Mouse (Mus musculus): ENCODE measurements around the gene Klf16.
A peak's percentile ranks its signal among the peaks of the same experiment; 100 is the strongest.

The Klf16 gene

DNA sequence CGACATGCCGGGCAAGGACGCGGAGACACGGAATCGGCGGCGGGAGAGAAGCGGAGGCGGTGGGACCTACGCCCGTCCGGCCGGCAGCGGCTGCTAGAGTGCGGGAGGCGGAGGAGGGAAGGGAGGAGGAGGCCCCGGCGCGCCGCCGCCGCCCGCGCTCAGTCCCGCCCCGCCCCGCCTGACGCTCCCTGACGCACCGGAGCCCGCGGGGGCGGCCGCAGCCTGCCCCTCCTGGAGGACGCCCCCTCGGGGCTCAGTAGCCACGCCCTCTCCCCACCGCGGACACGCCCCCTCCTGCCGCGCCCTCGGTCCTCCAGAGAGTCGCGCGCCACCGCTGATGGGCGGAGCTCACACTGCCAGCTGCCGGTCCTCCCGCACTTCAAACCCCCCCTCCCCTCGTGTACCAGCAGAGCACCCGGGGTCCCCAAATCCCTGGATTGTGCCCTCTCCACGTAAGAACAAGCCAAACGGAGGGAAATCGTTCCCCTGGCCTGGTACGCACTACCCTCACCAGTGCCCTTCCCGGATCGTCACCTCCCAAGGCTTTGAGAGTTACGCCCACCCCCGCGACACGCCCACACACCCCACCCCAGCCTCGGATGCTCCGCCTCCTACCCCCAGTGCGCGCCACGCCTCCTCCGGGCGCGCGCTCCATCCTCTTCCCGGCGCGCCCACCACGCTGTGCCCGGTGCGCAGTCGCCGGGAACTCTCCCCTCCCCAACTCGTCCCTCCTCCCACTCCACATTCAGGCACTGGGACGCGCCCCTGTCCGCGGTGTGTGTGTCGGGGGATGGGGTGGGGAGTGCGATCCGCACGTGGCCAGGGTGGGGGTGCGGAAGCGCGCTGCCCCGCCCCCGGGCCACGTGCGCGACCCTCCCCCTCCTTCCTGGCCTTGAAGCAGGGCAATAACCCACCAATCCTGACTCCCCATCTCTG is at the start of gene Klf16:
Klf16 (minus strand) TSS at position 127 of the 936 bp plus-strand sequence.
- peak; percentile 97 for DNase-seq (ENCODE audit: low read depth, low spot score)

GRCm38 (mm10) chr10:80625764-80626163 is 48.6 kb upstream of the Klf16 start:
- no peak for DNase-seq (ENCODE audit: low read depth, low spot score)

- peak; percentile 65 for DNase-seq (ENCODE audit: low read depth, low spot score)
Measured at GRCm38 (mm10) chr10:80623457-80624191, 46.5 kb upstream of the Klf16 start.

DNA sequence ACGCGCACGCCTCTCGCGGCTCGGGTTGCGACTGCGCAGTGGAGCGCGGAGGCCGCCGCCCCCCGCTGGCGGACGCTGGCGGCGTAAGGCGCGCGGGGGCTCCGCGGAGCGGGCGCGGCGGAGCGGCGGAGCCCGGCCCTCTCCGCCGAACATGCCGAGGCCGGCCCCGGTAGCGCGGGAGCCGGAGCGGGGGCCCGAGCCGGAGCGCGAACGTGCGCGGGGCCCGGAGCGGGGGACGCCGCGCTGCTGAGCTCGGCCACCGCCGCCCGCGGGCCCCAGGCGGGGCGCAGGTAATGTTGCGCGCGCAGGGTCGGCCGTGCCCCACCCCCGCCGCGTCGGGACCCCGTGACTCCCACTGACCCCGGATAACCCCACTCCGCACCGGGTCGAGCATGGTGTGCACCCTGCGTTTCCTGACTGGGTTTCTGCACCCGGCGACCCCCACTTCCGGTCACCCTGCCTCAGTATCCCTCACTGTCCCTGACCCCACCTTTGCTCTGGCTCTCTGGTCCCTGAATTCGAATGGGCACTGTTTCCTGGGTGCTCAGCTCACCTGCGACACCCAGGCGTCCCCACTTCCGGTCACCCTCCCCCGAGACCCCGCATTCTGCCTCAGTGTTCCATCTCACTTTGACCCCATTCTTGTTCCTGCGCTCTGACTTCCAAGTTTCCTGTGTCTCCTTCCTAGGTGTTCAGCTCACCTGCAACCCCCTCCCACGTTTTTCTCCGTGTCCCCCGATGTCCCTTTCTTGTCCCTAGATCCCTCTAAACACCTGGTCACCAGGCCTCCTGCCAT is 45.7 kb upstream of the Klf16 start, which contains the start of gene Csnk1g2:
Csnk1g2 (plus strand) TSS at position 178 of the 796 bp plus-strand sequence.
- DNase-seq (ENCODE audit: low read depth, low spot score) = peak; percentile 65

DNA sequence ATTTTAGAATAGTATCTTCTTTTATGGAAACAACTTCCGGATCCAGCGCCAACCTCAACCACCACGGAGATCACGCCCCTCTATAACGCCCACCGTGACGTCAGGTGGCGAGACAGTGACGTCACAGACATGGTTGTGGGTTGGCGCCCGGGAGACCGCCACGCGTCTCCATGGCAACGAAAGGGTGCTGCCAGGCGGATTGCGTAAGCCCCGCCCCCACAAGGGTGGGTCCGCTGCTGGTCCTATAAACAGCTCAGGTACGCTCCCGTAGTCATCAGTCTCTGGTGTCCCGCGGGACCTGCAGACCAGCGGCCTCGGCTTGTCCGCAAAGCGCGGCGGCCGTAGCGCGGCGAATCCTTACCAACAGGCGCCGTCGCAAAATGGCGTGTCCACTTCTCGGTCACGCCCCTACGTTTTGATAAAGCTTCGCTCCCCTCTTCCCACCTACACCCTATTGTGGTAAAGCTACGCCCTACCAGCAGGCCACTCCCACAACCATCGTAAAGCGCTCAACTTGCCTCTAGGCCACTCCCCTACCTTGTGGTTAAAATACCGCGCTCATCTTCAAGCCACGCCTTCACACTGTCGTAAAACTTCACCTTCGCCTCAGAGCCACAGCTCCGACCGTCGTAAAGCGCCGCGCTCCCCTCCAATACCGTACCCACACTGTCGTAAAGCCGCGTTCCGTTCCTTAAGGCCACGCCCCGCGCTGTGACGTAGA is 45.0 kb upstream of the Klf16 start:
- DNase-seq (ENCODE audit: low read depth, low spot score) = peak; percentile 100

DNA sequence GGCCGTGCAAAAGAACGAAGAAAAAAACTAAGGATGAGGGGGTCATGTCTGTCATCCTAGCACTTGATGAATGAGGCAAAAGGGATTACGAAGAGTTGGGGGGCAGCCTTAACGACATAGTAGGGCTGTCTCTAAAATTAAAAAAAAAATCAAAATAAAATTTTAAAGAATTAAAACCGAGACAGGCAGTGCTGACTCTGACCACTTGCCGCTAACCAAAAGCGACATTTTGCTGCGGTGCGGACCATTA is 44.5 kb upstream of the Klf16 start:
- no peak for DNase-seq (ENCODE audit: low read depth, low spot score)

- no peak for DNase-seq (ENCODE audit: low read depth, low spot score)
Measured at GRCm38 (mm10) chr10:80620796-80621689, 43.9 kb upstream of the Klf16 start.

GRCm38 (mm10) chr10:80620365-80620764 is 43.2 kb upstream of the Klf16 start:
- DNase-seq (ENCODE audit: low read depth, low spot score) = no peak

GRCm38 (mm10) chr10:80619465-80620244 is 42.5 kb upstream of the Klf16 start:
- peak; percentile 90 for DNase-seq (ENCODE audit: low read depth, low spot score)

- no peak for DNase-seq (ENCODE audit: low read depth, low spot score)
Measured at GRCm38 (mm10) chr10:80618181-80618580, 41.1 kb upstream of the Klf16 start.

DNA sequence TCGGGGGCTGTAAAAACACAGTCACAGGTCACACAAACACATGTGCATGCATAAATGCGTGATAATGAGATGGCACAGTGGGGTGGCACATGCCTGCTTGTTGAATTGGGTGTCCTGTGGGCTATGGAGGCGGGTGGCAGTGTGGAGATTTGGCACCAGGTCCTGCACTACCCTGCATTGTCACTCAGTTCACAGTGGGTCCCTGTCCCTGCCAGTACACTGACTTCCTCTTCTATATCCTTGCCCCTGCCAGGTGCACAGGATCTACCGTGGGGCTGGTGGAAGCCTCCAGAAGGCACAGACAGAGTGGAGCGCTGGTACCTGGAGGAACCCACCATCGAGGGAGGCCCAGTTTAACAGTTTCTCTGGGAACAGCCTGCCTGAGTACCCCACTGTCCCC is 37.2 kb upstream of the Klf16 start:
- DNase-seq (ENCODE audit: low read depth, low spot score) = no peak

GRCm38 (mm10) chr10:80613821-80614220 is 36.7 kb upstream of the Klf16 start:
- DNase-seq (ENCODE audit: low read depth, low spot score) = peak; percentile 65

GRCm38 (mm10) chr10:80611905-80612304 is 34.8 kb upstream of the Klf16 start:
- DNase-seq (ENCODE audit: low read depth, low spot score) = no peak

DNA sequence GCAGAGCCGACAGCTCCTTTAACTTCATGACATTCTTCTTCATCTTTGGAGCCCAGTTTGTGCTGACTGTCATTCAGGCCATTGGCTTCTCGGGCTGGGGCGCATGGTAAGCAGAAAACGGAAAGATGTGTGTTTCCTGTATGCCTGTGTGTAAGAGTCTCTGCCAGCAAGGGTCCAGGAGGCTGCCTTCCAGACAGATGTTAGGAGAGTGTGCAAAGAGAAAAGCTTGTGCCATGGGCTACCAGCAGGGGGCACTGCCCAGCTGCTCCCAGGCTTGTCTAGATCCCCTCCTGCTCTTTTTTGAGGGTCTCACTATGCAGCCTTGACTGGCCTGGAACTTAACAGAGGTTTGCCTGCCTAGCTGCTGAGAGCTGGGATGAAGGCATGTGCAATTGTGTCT is 33.9 kb upstream of the Klf16 start:
- DNase-seq (ENCODE audit: low read depth, low spot score) = peak; percentile 61

GRCm38 (mm10) chr10:80610116-80610785 is 33.1 kb upstream of the Klf16 start:
- DNase-seq (ENCODE audit: low read depth, low spot score) = no peak

GRCm38 (mm10) chr10:80609269-80609924 is 32.3 kb upstream of the Klf16 start:
- DNase-seq (ENCODE audit: low read depth, low spot score) = no peak

DNA sequence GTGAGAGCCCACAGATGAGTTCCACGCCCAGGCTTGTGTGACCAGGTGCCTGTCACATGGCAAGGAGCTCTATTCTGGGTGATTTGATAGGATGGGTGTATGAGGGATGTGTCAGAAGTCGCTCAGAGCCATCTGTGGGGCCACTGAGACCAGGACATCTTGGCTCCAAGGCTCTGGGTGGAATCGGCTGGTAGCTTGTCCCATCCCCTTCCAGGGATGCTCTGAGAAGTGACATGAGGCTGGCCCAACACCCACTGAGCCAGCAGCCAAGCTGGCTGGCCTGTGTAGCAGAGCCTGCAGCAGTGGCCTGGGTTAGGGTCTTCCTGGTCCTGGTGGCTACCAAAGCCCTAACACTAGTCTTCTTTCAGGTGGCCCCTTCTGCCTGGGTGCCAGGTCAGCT is 31.3 kb upstream of the Klf16 start:
- no peak for DNase-seq (ENCODE audit: low read depth, low spot score)

DNA sequence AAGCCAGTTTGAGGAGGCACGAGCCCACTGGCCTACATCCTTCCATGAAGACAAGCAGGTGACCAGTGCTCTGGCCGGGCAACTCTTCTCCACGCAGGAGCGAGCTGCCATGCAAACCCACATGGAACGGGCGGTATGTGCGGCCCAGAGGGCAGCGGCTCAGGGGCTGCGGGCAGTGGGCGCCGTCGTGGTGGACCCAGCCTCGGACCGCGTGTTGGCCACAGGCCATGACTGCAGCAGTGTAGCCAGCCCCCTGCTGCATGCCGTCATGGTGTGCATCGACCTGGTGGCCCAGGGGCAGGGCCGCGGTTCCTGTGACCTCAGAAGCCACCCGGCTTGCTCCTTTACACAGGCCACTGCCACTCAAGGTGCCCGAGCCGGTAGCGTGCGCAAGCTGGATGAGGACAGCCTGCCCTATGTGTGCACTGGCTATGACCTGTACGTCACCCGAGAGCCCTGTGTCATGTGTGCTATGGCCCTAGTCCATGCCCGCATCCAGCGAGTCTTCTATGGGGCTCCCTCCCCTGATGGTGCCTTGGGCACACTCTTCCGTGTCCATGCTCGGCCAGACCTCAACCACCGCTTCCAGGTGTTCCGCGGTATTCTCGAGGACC is 29.7 kb upstream of the Klf16 start:
- no peak for DNase-seq (ENCODE audit: low read depth, low spot score)
